Mouse (Mus musculus): ENCODE data around the gene Kif18a. TPM values are rescaled to one million over a fixed set of nuclear protein-coding genes. Genes with fewer than 3 reads are reported as not detected.

The Kif18a gene
- polyA plus RNA-seq (2015; fragmentation: Nextera tagmentation; extraction: Ambion mirVana): 3.3 and 3.8 TPM in 2 replicates

GRCm38 (mm10) chr2:109280600-109281340 is at the start of gene Kif18a, which contains the start of gene Mettl15:
Kif18a (plus strand) TSS chr2:109280738.
Mettl15 (minus strand) TSS chr2:109280748.

Other genes starting within 250 kb of the Kif18a start
- 12.3 and 15.0 TPM in 2 replicates for gene Mettl15, start within 50 bp of the Kif18a start, polyA plus RNA-seq (2015; fragmentation: Nextera tagmentation; extraction: Ambion mirVana)

Data from skeletal muscle tissue, postnatal 0 days (tissue).